Mouse (Mus musculus): ENCODE results near the gene Schip1.

- TF ChIP-seq CTCF (IDR thresholded peaks at IDR 0.05; ENCODE audit: low read depth) (no peak), EP300 (IDR thresholded peaks at IDR 0.05; ENCODE audit: low read depth) (no peak)
These were observed 95.6 kb downstream of the Schip1 start for GRCm38 (mm10) chr3:68160175-68160574.
